Mouse (Mus musculus) spleen, adult 18-20 months (tissue): ENCODE data around the gene Fscn1.

Source experiments
- DNase-seq, 2 experiments: peaks; one replicate each; pipeline ENCODE4 v3.0.0; 2022; ENCODE audit warnings: mixed read lengths in 2 of 2

The Fscn1 gene

GRCm38 (mm10) chr5:142935642-142936335 is 24.4 kb upstream of the Fscn1 start:
- peak; percentile 42 to 55 for DNase-seq

GRCm38 (mm10) chr5:142936336-142936719 is 23.8 kb upstream of the Fscn1 start:
- peak; percentile 63 to 86 for DNase-seq

GRCm38 (mm10) chr5:142937956-142938727 is 22.0 kb upstream of the Fscn1 start:
- DNase-seq: no peak

GRCm38 (mm10) chr5:142940393-142940792 is 19.8 kb upstream of the Fscn1 start:
- no peak for DNase-seq

GRCm38 (mm10) chr5:142944979-142945682 is 15.0 kb upstream of the Fscn1 start:
- no peak for DNase-seq

GRCm38 (mm10) chr5:142947460-142947859 is 12.7 kb upstream of the Fscn1 start:
- no peak for DNase-seq

GRCm38 (mm10) chr5:142949580-142949979 is 10.6 kb upstream of the Fscn1 start:
- no peak for DNase-seq

- DNase-seq: no peak
Observed at GRCm38 (mm10) chr5:142950405-142950804, 9.7 kb upstream of the Fscn1 start.

GRCm38 (mm10) chr5:142953641-142954040 is 6.5 kb upstream of the Fscn1 start:
- no peak for DNase-seq

GRCm38 (mm10) chr5:142956956-142957703 is 3.0 kb upstream of the Fscn1 start:
- DNase-seq: no peak

- no peak for DNase-seq
Observed at GRCm38 (mm10) chr5:142958464-142958863, 1.7 kb upstream of the Fscn1 start.

GRCm38 (mm10) chr5:142959156-142959555 is 987 bp upstream of the Fscn1 start:
- no peak for DNase-seq

GRCm38 (mm10) chr5:142960775-142961271 is 680 bp downstream of the Fscn1 start:
- peak in 1 of 2 experiments; percentile 13 for DNase-seq

GRCm38 (mm10) chr5:142961398-142961880 is 1.3 kb downstream of the Fscn1 start:
- no peak for DNase-seq

GRCm38 (mm10) chr5:142961881-142962443 is 1.8 kb downstream of the Fscn1 start:
- no peak for DNase-seq

GRCm38 (mm10) chr5:142962444-142962961 is 2.4 kb downstream of the Fscn1 start:
- DNase-seq: no peak

- DNase-seq: no peak
Observed at GRCm38 (mm10) chr5:142963003-142963704, 3.0 kb downstream of the Fscn1 start.

- DNase-seq: no peak
Observed at GRCm38 (mm10) chr5:142963705-142964494, 3.8 kb downstream of the Fscn1 start.

GRCm38 (mm10) chr5:142964650-142965049 is 4.5 kb downstream of the Fscn1 start:
- no peak for DNase-seq

- no peak for DNase-seq
Observed at GRCm38 (mm10) chr5:142968411-142968810, 8.3 kb downstream of the Fscn1 start.
